18 mouse cellular contexts compared by ENCODE assay signal in the genomic region with DNA sequence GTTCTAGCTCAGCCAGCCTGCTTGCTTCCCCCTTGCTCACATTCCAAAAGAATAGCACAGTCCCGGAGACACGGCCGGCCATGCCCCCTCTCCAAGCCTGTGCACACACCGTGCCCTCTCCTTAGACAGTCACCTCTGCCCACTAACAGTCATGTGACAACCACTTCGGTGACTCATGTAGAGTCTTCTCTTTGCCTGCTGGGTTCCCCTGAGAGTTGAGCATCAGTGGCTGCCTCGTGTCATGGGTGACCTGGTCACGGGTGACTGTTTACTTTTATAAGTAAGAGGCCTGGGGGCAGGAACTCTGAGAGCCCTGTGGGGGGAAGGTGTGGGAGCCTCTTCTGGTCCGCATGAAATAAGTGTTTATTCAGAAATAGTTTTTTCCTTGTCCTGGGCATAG. TPM values are rescaled to one million over a fixed set of nuclear protein-coding genes. Genes with fewer than 3 reads are reported as not detected.
DNase-seq lines count a peak whose midpoint lies in the region; ATAC-seq lines count a peak whose summit lies in the region.
"Had no signal": no experiment of that assay in that cellular context is flagged by ENCODE, and none has a peak within 500 bp of the region (broad histone marks: within the 10 kb centered on the region; RNA-seq: fewer than 3 reads in every experiment).

No protein-coding gene starts in this region.

- intact Hi-C loops in gastrocnemius, postnatal 14 days (cut with DNase I; ENCODE audit: low total_unique reads): loop anchor here (5.0 kb wide), 1 partner anchor 142 kb away; no protein-coding TSS in a partner anchor

- peak overlapping the region; percentile 10 for H3K4me2 ChIP-seq in forebrain, embryonic 12.5 days
- no peak overlapping the region for H3K4me2 ChIP-seq in hindbrain, embryonic 16.5 days (ENCODE audit: low read length)
- H3K4me2 ChIP-seq: heart, embryonic 12.5 days; liver, embryonic 13.5 days had no signal

- H3K4me3 ChIP-seq in forebrain, embryonic 12.5 days (replicated peaks): no peak overlapping the region
- no peak overlapping the region for H3K4me3 ChIP-seq in hindbrain, embryonic 16.5 days (ENCODE audit: low read length)
- H3K4me3 ChIP-seq: heart, embryonic 12.5 days; liver, embryonic 13.5 days had no signal

- DNase-seq in 3134 (ENCODE audit: extremely low read depth, insufficient read length, low spot score) (peak; percentile 74), 3T3-L1 (ENCODE audit: low read depth, low spot score) (peak; percentile 78)
- no peak for DNase-seq in gastrocnemius, postnatal 14 days
- DNase-seq in adrenal gland, postnatal 4 days (ENCODE audit: low spot score in 2 of 2): no peak
- DNase-seq in thymus, postnatal 0 days (ENCODE audit: low spot score): no peak
- DNase-seq in lung, postnatal 36 days: no peak
- DNase-seq: liver, embryonic 13.5 days; right cerebral cortex, postnatal 25 days had no signal

- H3K36me3 ChIP-seq in forebrain, embryonic 12.5 days (replicated peaks): peaks cover 14% of the 10 kb centered on the region
- H3K36me3 ChIP-seq in hindbrain, embryonic 16.5 days (ENCODE audit: control insufficient read depth, insufficient read depth, low read length): no peaks in the 10 kb centered on the region
- H3K36me3 ChIP-seq: heart, embryonic 12.5 days; liver, embryonic 13.5 days had no signal

- H3K4me1 ChIP-seq in forebrain, embryonic 12.5 days: peaks cover 97% of the 10 kb centered on the region
- peaks cover 40% of the 10 kb centered on the region for H3K4me1 ChIP-seq in hindbrain, embryonic 16.5 days (ENCODE audit: control insufficient read depth, insufficient read depth, low read depth, low read length)
- H3K4me1 ChIP-seq: heart, embryonic 12.5 days had no signal

- H3K9ac ChIP-seq in forebrain, embryonic 12.5 days: no peak overlapping the region; the same call in 1 of the 2 replicates
- no peak overlapping the region for H3K9ac ChIP-seq in hindbrain, embryonic 16.5 days (ENCODE audit: low read depth, low read length)
- H3K9ac ChIP-seq: heart, embryonic 12.5 days; liver, embryonic 13.5 days had no signal

- H3K27me3 ChIP-seq in forebrain, embryonic 12.5 days: peaks cover 53% of the 10 kb centered on the region
- no peaks in the 10 kb centered on the region for H3K27me3 ChIP-seq in hindbrain, embryonic 16.5 days (replicated peaks; ENCODE audit: control insufficient read depth, insufficient read depth, low read length)

- H3K27ac ChIP-seq in forebrain, embryonic 12.5 days: peak overlapping the region; percentile 99
- peak overlapping the region; percentile 71 for H3K27ac ChIP-seq in hindbrain, embryonic 16.5 days (ENCODE audit: low read depth, low read length)
- H3K27ac ChIP-seq: liver, embryonic 13.5 days had no signal

- H3K9me3 ChIP-seq in forebrain, embryonic 12.5 days: no peaks in the 10 kb centered on the region
- no peaks in the 10 kb centered on the region for H3K9me3 ChIP-seq in hindbrain, embryonic 16.5 days (ENCODE audit: control insufficient read depth, low read length)
- H3K9me3 ChIP-seq: heart, embryonic 12.5 days; liver, embryonic 13.5 days had no signal

- ATAC-seq in forebrain, embryonic 12.5 days (ENCODE audit: low FRiP score): no peak
- no peak for ATAC-seq in hindbrain, embryonic 16.5 days
- ATAC-seq: inflammation-experienced regulatory T-cells, adult 6 months had no signal

- WGBS in forebrain, embryonic 12.5 days: 28% methylated on average over 8 of the region's 8 CpGs
- 36% methylated on average over 8 of the region's 8 CpGs for WGBS in hindbrain, embryonic 16.5 days

RNA-seq across cellular contexts. Expression of a gene that starts 20.5 kb away (rescaled TPM):
- polyA plus RNA-seq in forebrain, embryonic 12.5 days (2016; fragmentation: Nextera tagmentation; extraction: Ambion mirVana): 0.28 TPM in 1 of 2 replicates, not detected in the other
- 0.52 and 0.99 TPM in 2 replicates for polyA plus RNA-seq in hindbrain, embryonic 16.5 days (2015; fragmentation: Nextera tagmentation; extraction: Ambion mirVana)
- total RNA-seq in gastrocnemius, postnatal 14 days (2021): not detected
- 1 to 10 TPM; 2.2 to 3.8 TPM for total RNA-seq in adrenal gland, postnatal 4 days (2021)
- polyA plus RNA-seq in thymus, postnatal 0 days (2015; fragmentation: Nextera tagmentation; extraction: Ambion mirVana): 0.58 and 0.66 TPM in 2 replicates
- total RNA-seq: gastrocnemius, adult 8-10 months; left cerebral cortex, postnatal 25 days; MEL; neutrophil, adult 5-6 weeks had no signal
- polyA plus RNA-seq: cortical plate, adult 2 months; inflammation-experienced regulatory T-cells, adult 6 months had no signal

RNA-seq across cellular contexts. Expression of a gene that starts 53.0 kb away (rescaled TPM):
- 0.31 TPM in 1 of 2 replicates, not detected in the other for polyA plus RNA-seq in forebrain, embryonic 12.5 days (2016; fragmentation: Nextera tagmentation; extraction: Ambion mirVana)
- polyA plus RNA-seq in hindbrain, embryonic 16.5 days (2015; fragmentation: Nextera tagmentation; extraction: Ambion mirVana): not detected in 2 replicates
- under 1 TPM; 0.35 to 0.44 TPM for total RNA-seq in gastrocnemius, postnatal 14 days (2021)
- 1 to 10 TPM in 1 of 2 experiments, under 1 TPM in 1; 0.65 to 1.4 TPM for total RNA-seq in adrenal gland, postnatal 4 days (2021)
- polyA plus RNA-seq in thymus, postnatal 0 days (2015; fragmentation: Nextera tagmentation; extraction: Ambion mirVana): 0.33 TPM in 1 of 2 replicates, not detected in the other
- total RNA-seq: neutrophil, adult 5-6 weeks had no signal
- polyA plus RNA-seq: cortical plate, adult 2 months; heart, embryonic 12.5 days; inflammation-experienced regulatory T-cells, adult 6 months; large intestine, adult 2 months; liver, embryonic 13.5 days had no signal

Comparison
In these comparisons a context has a peak if more than half of its experiments do, and no peak if none do; other contexts are left out.
1. DNase-seq: peak in 3134 (single experiment) and 3T3-L1 (single experiment); none in gastrocnemius, postnatal 14 days (single experiment), adrenal gland, postnatal 4 days (0 of 2), thymus, postnatal 0 days (single experiment) and lung, postnatal 36 days (single experiment).